In the genomic region with DNA sequence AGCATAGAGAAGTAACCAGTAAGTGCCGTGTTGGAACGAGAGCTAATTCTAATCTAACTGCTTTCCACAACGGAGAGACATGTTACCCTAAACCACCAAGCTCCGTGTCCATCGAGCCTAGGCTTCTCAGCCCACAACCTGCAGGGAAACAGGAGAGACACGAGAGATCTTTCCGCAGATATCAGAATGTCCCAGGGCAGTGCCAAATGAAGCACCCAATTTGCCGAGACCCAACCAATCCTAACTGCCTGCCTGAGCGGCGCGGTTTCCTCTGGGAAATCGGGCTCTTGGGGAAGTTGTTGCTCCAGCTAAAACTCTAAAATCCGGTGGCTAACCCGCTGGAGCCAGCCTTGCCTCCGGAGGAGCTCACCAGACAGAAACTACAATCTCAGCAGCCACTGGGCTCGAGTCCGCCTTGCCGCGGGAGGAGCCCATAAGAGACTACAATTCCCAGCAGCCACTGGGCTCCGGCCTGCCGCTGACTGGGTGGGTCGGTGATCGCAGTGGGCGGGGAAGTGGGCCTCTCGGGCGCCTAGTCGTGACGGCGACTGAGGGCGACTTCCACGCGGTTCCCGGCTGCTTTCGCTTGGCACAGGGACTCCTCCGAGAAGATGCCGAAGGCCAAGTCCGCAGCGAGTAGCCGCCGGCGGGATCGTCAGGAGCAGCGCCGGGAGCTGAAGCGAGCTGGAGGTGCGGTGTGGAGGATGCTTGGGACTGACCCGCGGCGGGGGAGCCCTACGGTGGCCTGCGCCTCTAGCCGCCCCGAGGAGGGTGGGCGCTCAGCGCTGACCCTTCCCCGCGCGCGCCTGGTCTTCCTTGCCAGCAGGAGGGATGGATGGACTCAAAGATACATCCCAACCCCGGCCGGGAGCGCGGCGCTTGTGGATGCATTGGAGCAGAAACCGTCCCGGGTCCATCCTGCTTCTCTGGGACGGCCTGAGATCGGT, we compare ENCODE assay signal across 8 mouse cellular contexts. TPM values are rescaled to one million over a fixed set of nuclear protein-coding genes. Genes with fewer than 3 reads are reported as not detected.
DNase-seq lines count a peak whose midpoint lies in the region; ATAC-seq lines count a peak whose summit lies in the region.

A gene (plus strand): TSS at position 534 of the 947 bp plus-strand sequence.

- H3K4me2 ChIP-seq in hindbrain, embryonic 11.5 days (replicated peaks; ENCODE audit: low read depth, low read length), result peak within 1 kb of the TSS; percentile 52

- under 1% methylated on average over 68 of the region's 68 CpGs for WGBS in hindbrain, embryonic 11.5 days

- no peaks in the 10 kb centered on the region for H3K27me3 ChIP-seq in hindbrain, embryonic 11.5 days (ENCODE audit: control insufficient read depth, insufficient read depth, low read length)

- H3K27ac ChIP-seq in hindbrain, embryonic 11.5 days (ENCODE audit: low read depth, low read length), result peak within 1 kb of the TSS; percentile 74

- H3K4me3 ChIP-seq in hindbrain, embryonic 11.5 days (ENCODE audit: low read depth, low read length), result peak within 1 kb of the TSS; percentile 76

- peak within 1 kb of the TSS; percentile 83 for H3K9ac ChIP-seq in hindbrain, embryonic 11.5 days (ENCODE audit: low read depth, low read length)

- no peaks in the 10 kb centered on the region for H3K9me3 ChIP-seq in hindbrain, embryonic 11.5 days (ENCODE audit: control insufficient read depth, low read length)

- H3K4me1 ChIP-seq in hindbrain, embryonic 11.5 days (replicated peaks; ENCODE audit: control insufficient read depth, insufficient read depth, low read length), result no peaks in the 10 kb centered on the region

- DNase-seq in Muller cell, postnatal 12 days (ENCODE audit: inconsistent ontology term), result peak; percentile 96
- DNase-seq in cerebellum, adult 9-11 months, result peak; percentile 95
- peak; percentile 96 to 97 for DNase-seq in frontal cortex, adult 2 months (ENCODE audit: extremely low spot score in 1 of 2, low spot score in 1 of 2)
- DNase-seq in hindbrain, embryonic 11.5 days (ENCODE audit: low spot score), result peak; percentile 94
- peak; percentile 91 to 94 for DNase-seq in layer of hippocampus, postnatal 10 days (ENCODE audit: low spot score in 2 of 2)
- peak; percentile 98 for DNase-seq in lung, postnatal 10 days
- DNase-seq in ovary, postnatal 36 days (ENCODE audit: low spot score), result peak; percentile 95
- DNase-seq in thymus, postnatal 25 days, result peak; percentile 92

- ATAC-seq in hindbrain, embryonic 11.5 days (ENCODE audit: low FRiP score), result peak; percentile 99

- H3K36me3 ChIP-seq in hindbrain, embryonic 11.5 days (ENCODE audit: control insufficient read depth, insufficient read depth, low read length), result no peaks in the 10 kb centered on the region

RNA-seq across cellular contexts. Expression of the gene that starts here (rescaled TPM):
- 26.3 and 28.4 TPM in 2 replicates for polyA plus RNA-seq in frontal cortex, adult 2 months (2012; rRNA removed)
- 48.3 and 49.0 TPM in 2 replicates for polyA plus RNA-seq in hindbrain, embryonic 11.5 days (2014; fragmentation: Nextera tagmentation; extraction: Ambion mirVana)
- 10 to 100 TPM; 17.4 to 23.2 TPM for total RNA-seq in layer of hippocampus, postnatal 10 days (2021)

Comparison
In these comparisons a context has a peak if more than half of its experiments do, and no peak if none do; other contexts are left out.
1. Peak in every context shown above with its lines: DNase-seq, ATAC-seq, H3K4me3 ChIP-seq and H3K27ac ChIP-seq.